Mouse (Mus musculus): Measurements from ENCODE around the gene Thoc6.

Gene Thoc6

GRCm38 (mm10) chr17:23676473-23677031 lies 2.9 kb upstream of the Thoc6 start:
- peak; percentile 68 for DNase-seq

DNA sequence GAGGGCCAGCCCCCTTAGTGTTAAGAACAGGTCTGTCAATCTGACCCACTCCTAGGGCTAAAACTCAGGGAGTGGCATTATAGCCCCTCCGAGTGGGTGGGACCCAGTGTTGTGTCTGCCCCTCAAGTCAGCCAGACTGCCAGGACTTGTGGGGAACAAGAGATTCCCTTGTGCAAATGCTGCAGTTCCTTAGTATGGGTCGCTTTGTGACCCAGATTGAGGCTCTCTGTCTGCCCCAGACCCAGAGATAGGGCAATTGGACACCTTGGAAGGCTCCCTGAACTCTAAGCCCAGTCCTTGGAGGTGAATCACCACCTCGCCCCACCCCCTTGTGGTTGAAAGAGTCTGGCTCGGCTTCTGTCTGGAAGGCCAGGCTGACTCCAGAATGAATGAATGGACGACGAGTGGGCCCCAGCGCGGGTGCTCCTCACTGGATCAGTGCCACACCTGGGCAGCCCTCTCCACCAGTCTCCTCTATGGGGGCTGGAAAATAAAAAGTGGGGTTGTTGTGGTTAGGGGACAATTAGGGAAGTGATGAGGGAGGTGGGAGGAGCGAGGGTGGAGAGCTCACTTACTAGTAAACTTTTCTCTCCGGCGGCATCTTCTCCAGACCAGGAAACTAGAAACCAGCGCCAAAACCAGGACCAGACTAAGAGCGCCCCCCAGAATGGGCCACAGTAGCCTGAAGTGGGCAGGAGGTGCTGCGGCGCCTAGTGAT lies 2.0 kb upstream of the Thoc6 start:
- DNase-seq = peak; percentile 66

DNA sequence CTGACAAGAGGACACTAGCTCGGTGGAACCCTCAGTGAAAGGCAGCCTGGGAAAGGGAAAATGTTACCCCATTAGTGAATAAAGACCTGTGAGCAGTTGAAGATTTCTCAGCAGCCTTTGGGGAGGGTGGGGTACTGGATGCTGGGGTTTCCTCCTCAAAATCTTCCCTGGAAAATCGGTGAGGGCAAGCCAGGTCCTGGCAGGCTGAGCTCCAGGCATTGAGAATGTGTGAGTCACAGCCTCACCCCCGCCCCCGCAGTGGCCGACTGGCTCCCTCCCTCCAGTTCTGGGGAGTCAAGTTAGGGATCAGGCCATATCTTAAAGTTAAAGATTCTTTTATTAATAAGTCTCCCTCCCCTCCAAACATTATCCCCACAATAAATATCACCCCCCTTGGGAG lies 1.4 kb upstream of the Thoc6 start:
- peak; percentile 67 for DNase-seq

- peak; percentile 56 for DNase-seq
Measured at GRCm38 (mm10) chr17:23674271-23674952, 730 bp upstream of the Thoc6 start.

GRCm38 (mm10) chr17:23672761-23673160 lies 921 bp downstream of the Thoc6 start:
- DNase-seq = no peak

DNA sequence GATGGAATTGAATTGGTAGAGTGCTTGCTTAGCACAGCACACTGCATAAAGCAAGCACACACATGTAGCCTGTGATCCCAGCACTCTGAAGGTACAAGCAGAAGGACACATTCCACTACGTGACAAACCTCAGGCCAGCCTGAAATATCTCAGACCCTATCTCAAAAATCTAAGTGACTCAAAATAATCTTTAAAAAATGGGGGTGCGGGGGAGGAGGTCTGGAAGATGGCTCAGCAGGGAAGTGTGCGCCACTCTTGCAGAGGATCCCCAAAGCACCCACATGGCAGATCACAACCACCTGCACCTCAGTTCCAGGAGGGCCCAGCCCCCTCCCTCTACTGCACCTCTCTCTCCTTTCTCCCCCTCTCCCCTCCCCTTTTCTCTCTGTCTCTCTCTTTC lies 2.2 kb downstream of the Thoc6 start:
- no peak for DNase-seq

DNA sequence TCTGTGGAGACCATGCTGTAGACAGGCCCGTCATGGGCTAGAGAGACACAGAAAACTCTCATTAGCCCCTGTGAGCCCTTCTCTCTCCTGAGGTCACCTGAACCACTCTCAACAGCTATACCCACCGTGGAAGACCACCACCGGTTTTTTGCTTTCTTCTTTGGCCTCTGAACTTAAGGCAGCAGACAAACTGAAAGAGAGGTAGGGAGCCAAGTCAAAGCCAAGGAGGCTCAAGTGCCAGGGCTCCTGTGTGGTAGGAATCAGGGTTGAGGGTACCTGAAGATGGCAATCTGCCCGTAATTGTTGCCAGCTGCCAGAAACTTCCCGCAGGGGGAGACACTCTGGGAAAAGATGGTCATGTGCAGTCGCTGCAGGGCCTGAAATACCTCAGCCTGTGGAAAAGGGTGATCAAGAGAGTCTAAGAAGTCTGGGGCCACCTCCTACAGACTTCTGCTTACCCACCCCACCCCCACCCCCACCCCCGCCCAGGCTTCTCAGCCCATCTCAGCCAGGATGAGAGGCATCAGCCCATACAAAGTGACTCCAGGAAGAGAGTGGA lies 3.1 kb downstream of the Thoc6 start:
- DNase-seq = peak; percentile 34

DNA sequence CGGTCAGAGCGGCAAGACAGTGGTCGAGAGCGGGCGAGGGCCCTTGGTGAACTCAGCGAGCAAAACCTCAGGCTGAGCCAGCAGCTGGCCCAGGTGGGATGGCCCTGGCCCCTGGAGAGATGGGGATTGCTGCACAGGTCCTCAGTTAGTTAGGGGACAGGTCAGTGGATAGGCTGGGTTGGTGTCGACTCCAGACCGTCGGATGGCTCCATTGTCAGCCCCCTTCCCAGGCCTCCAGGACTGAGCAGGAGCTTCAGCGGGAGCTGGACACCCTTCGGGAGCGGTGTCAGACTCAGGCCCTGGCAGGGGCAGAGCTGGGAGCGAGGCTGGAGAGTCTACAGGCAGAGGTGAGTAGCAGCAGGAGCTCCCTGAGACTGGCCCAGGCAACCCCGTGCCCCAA lies 8.2 kb downstream of the Thoc6 start:
- no peak for DNase-seq

DNA sequence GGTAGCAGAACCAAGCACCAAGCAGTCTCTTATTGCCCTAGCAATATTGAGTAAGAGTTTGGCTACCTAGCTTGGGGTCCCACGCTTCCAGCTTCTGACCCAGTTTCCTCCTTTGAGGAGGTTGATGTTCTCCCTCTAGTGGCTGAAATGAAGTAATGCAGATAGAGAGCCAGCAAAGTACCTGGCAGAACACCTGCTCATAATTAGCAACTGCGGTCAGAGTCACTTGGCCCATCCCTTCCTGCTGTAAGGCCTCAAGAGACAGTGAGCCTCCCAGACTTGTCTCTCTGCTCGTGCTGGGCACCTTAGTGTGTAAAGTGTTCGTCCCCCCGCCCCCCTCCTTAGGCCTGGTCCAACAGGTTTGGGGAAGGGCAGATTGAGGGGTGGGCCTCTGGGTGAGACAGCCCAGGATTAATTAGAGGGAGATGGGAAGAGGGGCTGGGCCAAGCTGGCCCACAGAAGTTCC lies 9.1 kb downstream of the Thoc6 start:
- DNase-seq = no peak

DNA sequence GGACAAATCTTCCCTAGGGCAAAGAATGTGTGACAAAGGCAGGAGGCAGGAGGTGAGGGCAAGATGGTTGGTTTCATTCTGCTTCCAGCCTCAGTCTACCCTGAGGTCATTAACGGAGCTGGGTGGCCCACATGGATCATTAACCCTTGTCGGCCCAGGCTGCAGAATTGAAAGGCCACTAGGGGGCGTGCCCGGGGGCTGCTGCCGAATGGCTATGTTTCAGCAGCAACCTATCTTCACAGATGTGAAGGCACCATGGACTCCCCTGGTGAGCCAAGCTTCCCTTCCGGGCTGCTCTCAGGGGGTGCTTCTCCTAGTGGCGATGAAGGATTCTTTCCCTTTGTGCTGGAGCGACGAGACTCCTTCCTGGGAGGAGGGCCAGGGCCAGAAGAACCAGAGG lies 12.2 kb downstream of the Thoc6 start:
- no peak for DNase-seq

DNA sequence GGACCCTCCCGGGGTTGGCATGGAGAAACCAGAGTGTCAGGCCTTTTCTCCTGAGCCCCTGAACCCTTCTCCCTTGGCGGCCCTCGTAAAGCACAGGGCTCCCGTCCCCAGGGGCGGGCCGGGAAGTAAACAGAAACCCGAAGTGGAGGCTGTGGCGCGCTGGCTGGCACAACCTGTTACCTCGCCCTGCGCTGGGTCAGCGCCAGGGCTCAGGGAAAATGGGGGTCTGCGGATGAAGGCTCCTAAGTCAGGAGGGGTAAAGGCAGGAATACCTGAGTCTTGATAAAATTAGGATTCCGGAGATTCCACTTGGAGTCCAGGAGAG lies 12.8 kb downstream of the Thoc6 start:
- DNase-seq = no peak

GRCm38 (mm10) chr17:23660117-23660875 lies 13.4 kb downstream of the Thoc6 start, which contains the start of gene Bicdl2:
Bicdl2 (plus strand) TSS chr17:23660506.
- DNase-seq = peak; percentile 56

- DNase-seq = no peak
Measured at GRCm38 (mm10) chr17:23658450-23658849, 15.2 kb downstream of the Thoc6 start.

DNA sequence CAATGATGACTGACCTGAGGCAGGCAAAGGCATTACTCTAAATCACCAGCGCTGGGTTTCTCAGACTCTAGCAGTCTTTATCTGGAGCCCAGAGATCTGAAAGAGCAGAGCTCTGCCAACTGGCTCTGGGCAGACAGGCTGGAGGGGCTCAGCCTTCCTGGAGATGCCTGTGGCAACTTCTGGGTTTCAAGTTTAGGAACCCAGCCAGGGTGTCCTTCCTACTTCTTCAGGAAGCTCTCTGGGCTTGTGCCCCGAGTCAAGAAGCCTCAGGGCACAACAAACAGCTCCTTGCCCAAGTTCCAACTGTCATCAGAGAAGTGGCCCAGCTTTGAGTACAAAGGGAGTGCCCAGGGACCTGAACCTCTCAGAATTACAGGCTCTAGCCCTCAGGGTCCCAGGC lies 19.3 kb downstream of the Thoc6 start:
- DNase-seq = no peak

DNA sequence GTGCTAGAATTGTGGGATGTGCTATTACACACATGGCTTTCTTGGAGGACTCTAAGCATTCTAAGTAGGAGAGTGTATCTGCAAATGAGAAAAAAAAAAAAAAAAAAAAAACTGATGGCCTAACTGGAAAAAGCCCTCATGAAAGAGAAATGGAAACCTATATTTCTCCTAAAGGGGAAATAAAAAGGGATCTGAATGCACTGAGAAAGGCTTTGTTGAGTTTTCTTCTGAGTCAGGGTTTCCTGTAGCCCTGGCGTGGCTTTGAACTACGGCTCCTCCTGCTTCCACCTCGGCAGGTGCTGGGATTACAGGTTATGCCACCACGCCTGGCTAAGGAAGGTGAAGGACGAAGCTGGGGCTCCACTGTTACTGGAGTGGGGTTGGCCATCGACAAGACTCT lies 19.7 kb downstream of the Thoc6 start:
- no peak for DNase-seq

DNA sequence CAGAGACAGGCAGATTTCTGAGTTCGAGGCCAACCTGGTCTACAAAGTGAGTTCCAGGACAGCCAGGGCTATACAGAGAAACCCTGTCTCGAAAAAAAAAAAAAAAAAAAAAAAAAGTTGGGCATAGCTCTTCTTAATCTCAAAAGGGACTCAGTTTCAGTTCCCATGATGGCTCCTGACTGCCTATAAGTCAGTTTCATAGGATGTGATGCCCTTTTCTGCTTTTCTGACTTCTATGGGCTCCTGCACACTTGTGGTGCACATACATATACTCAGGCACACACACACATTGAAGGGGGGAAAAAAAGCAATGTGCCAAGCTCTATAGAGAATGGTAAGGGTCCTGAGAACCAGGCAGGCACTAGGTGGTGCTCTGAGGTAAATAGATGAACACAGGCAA lies 20.4 kb downstream of the Thoc6 start:
- DNase-seq = no peak

DNA sequence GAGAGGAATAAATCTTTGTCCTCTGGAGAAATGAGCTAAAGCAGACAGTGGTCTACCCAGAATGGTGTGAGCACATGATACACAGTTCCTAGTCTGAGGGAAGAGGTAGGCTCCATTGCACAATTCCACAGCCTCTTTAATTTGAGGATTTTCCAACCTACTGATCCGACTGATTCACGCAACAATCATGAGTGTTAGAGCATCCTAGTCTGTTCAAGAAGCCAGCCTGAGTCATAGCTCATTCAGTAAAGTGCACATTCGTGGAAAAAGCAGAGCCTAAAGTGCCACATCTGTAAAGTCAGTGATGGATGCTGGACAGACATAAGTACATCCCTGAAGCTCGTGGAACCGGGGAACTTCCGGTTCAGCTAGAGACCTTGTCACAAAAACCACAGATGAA lies 22.3 kb downstream of the Thoc6 start:
- DNase-seq = no peak

GRCm38 (mm10) chr17:23645894-23646293 lies 27.8 kb downstream of the Thoc6 start:
- DNase-seq = no peak

- DNase-seq = no peak
Measured at GRCm38 (mm10) chr17:23644613-23645495, 28.8 kb downstream of the Thoc6 start, which contains the start of gene Mmp25. Mmp25 (minus strand) TSS chr17:23645277.

GRCm38 (mm10) chr17:23631241-23631640 lies 42.4 kb downstream of the Thoc6 start:
- DNase-seq = no peak

GRCm38 (mm10) chr17:23630195-23631020 lies 43.3 kb downstream of the Thoc6 start:
- DNase-seq = peak; percentile 73

All from cerebellum, adult 8-10 months (tissue).